Comparison of ENCODE assay signal across 11 mouse cellular contexts in genomic region chr1:92787221-92787620, GRCm38 (mm10). TPM values are rescaled to one million over a fixed set of nuclear protein-coding genes. Genes with fewer than 3 reads are reported as not detected.
DNase-seq lines count a peak whose midpoint lies in the region; ATAC-seq and TF ChIP-seq lines count a peak whose summit lies in the region.
"Had no signal": no experiment of that assay in that cellular context is flagged by ENCODE, and none has a peak within 500 bp of the region (broad histone marks: within the 10 kb centered on the region; RNA-seq: fewer than 3 reads in every experiment).

No protein-coding gene starts in this region.

- peaks cover 7% of the 10 kb centered on the region; the same call in 1 of the 2 replicates for H3K27me3 ChIP-seq in embryonic facial prominence, embryonic 15.5 days
- H3K27me3 ChIP-seq in heart, embryonic 15.5 days = 0 out of 2 replicates have a peak, but pooled peaks cover 4% of the 10 kb centered on the region
- no peaks in the 10 kb centered on the region for H3K27me3 ChIP-seq in stomach, postnatal 0 days (ENCODE audit: control insufficient read depth, insufficient read depth, low read length)
- H3K27me3 ChIP-seq: neural tube, embryonic 13.5 days had no signal

- peak; percentile 65 for DNase-seq in retina, postnatal 1 day
- DNase-seq in retina, embryonic 14.5 days (ENCODE audit: low spot score) = no peak
- DNase-seq in stomach, postnatal 0 days (ENCODE audit: low spot score) = peak; percentile 51
- no peak for DNase-seq in ovary, postnatal 14 days (ENCODE audit: low spot score)
- DNase-seq in left cerebral cortex, postnatal 25 days (ENCODE audit: low spot score in 2 of 2) = no peak
- DNase-seq: liver; thymus, adult 2 months had no signal

- peaks cover 27% of the 10 kb centered on the region for H3K4me1 ChIP-seq in embryonic facial prominence, embryonic 15.5 days
- H3K4me1 ChIP-seq in heart, embryonic 15.5 days (replicated peaks) = peaks cover 34% of the 10 kb centered on the region
- H3K4me1 ChIP-seq in stomach, postnatal 0 days (replicated peaks; ENCODE audit: control insufficient read depth, insufficient read depth) = no peaks in the 10 kb centered on the region

- no peaks in the 10 kb centered on the region for H3K36me3 ChIP-seq in embryonic facial prominence, embryonic 15.5 days
- no peaks in the 10 kb centered on the region for H3K36me3 ChIP-seq in heart, embryonic 15.5 days
- H3K36me3 ChIP-seq in stomach, postnatal 0 days (ENCODE audit: control insufficient read depth, insufficient read depth, low read length) = no peaks in the 10 kb centered on the region
- H3K36me3 ChIP-seq: neural tube, embryonic 13.5 days had no signal

- no peak overlapping the region for H3K27ac ChIP-seq in embryonic facial prominence, embryonic 15.5 days (replicated peaks)
- H3K27ac ChIP-seq in heart, embryonic 15.5 days = peak overlapping the region; percentile 95
- H3K27ac ChIP-seq in stomach, postnatal 0 days (replicated peaks) = no peak overlapping the region
- H3K27ac ChIP-seq: neural tube, embryonic 13.5 days had no signal

- TF ChIP-seq EP300 in stomach, postnatal 0 days (optimal IDR thresholded peaks at IDR 0.05) = no peak

- no peak overlapping the region for H3K9ac ChIP-seq in embryonic facial prominence, embryonic 15.5 days
- H3K9ac ChIP-seq in heart, embryonic 15.5 days = peak overlapping the region; percentile 11; the same call in 1 of the 2 replicates
- no peak overlapping the region for H3K9ac ChIP-seq in stomach, postnatal 0 days (ENCODE audit: low read length)
- H3K9ac ChIP-seq: neural tube, embryonic 13.5 days had no signal

- WGBS in embryonic facial prominence, embryonic 15.5 days = 52% methylated on average over 8 of the region's 8 CpGs
- 39% methylated on average over 8 of the region's 8 CpGs for WGBS in heart, embryonic 15.5 days
- WGBS in stomach, postnatal 0 days = 60% methylated on average over 8 of the region's 8 CpGs

- peak; percentile 61 for ATAC-seq in embryonic facial prominence, embryonic 15.5 days (ENCODE audit: insufficient number of reproducible peaks, low FRiP score, low TSS enrichment, low read depth)
- peak; percentile 82 for ATAC-seq in heart, embryonic 15.5 days (replicated peaks; ENCODE audit: insufficient number of reproducible peaks, insufficient read depth, low FRiP score, low read depth)
- peak; percentile 68 for ATAC-seq in stomach, postnatal 0 days (ENCODE audit: low FRiP score, low TSS enrichment)
- ATAC-seq in CD4-positive, CD25-positive, alpha-beta regulatory T cell, adult 4 months = no peak

- intact Hi-C loops in left cerebral cortex, postnatal 25 days (cut with DNase I) = no loop called here

- no peak overlapping the region for H3K4me2 ChIP-seq in embryonic facial prominence, embryonic 15.5 days (replicated peaks)
- H3K4me2 ChIP-seq in heart, embryonic 15.5 days = no peak overlapping the region
- no peak overlapping the region for H3K4me2 ChIP-seq in stomach, postnatal 0 days (replicated peaks; ENCODE audit: low read depth)
- H3K4me2 ChIP-seq: neural tube, embryonic 13.5 days had no signal

- no peak overlapping the region for H3K4me3 ChIP-seq in embryonic facial prominence, embryonic 15.5 days (replicated peaks)
- no peak overlapping the region for H3K4me3 ChIP-seq in heart, embryonic 15.5 days
- H3K4me3 ChIP-seq in stomach, postnatal 0 days (ENCODE audit: low read depth, low read length) = no peak overlapping the region
- H3K4me3 ChIP-seq: neural tube, embryonic 13.5 days had no signal

- no peak for TF ChIP-seq CTCF in stomach, postnatal 0 days (IDR thresholded peaks at IDR 0.05; ENCODE audit: low read depth)

- H3K9me3 ChIP-seq in embryonic facial prominence, embryonic 15.5 days (replicated peaks) = no peaks in the 10 kb centered on the region
- H3K9me3 ChIP-seq in heart, embryonic 15.5 days (replicated peaks) = no peaks in the 10 kb centered on the region
- no peaks in the 10 kb centered on the region for H3K9me3 ChIP-seq in stomach, postnatal 0 days (ENCODE audit: control insufficient read depth, low read length)
- H3K9me3 ChIP-seq: neural tube, embryonic 13.5 days had no signal

RNA-seq across cellular contexts. Expression of gene Gpc1, which starts 44.2 kb away (rescaled TPM):
- polyA plus RNA-seq in embryonic facial prominence, embryonic 15.5 days (2015; fragmentation: Nextera tagmentation; extraction: Ambion mirVana) = 93.6 and 95.3 TPM in 2 replicates
- 61.3 and 71.4 TPM in 2 replicates for polyA plus RNA-seq in heart, embryonic 15.5 days (2015; fragmentation: Nextera tagmentation; extraction: Ambion mirVana)
- polyA plus RNA-seq in stomach, postnatal 0 days (2015; fragmentation: Nextera tagmentation; extraction: Ambion mirVana) = 14.0 and 15.5 TPM in 2 replicates
- 1 to 10 TPM; 2.0 to 3.0 TPM for polyA plus RNA-seq in CD4-positive, CD25-positive, alpha-beta regulatory T cell, adult 4 months (2017; shearing (Covaris generic))
- total RNA-seq in left cerebral cortex, postnatal 25 days (2021) = 10 to 100 TPM; 73.8 to 81.8 TPM

Comparison
In these comparisons a context has a peak if more than half of its experiments do, and no peak if none do; other contexts are left out.
1. DNase-seq: peak in retina, postnatal 1 day (single experiment) and stomach, postnatal 0 days (single experiment); none in retina, embryonic 14.5 days (single experiment), ovary, postnatal 14 days (single experiment) and left cerebral cortex, postnatal 25 days (0 of 2).